Mouse (Mus musculus): Measurements from ENCODE around the gene Dvl3.
A peak's percentile ranks its signal among the peaks of the same experiment; 100 is the strongest.
"Not testable (repeated sequence)": the region's sequence is repeated elsewhere in the genome, so short reads cannot be mapped to it uniquely, and the experiment has no call there.

The Dvl3 gene

GRCm38 (mm10) chr16:20516726-20517201 is at the start of gene Dvl3:
Gene Dvl3, plus strand, starts transcription at chr16:20516982.
- peak; percentile 86 for DNase-seq (ENCODE audit: low read depth, low spot score)

- DNase-seq (ENCODE audit: low read depth, low spot score), result no peak
Observed at GRCm38 (mm10) chr16:20470981-20471380, 45.8 kb upstream of the Dvl3 start.

- no peak for DNase-seq (ENCODE audit: low read depth, low spot score)
Observed at GRCm38 (mm10) chr16:20471686-20472085, 45.1 kb upstream of the Dvl3 start.

GRCm38 (mm10) chr16:20473748-20474147 is 43.0 kb upstream of the Dvl3 start:
- DNase-seq (ENCODE audit: low read depth, low spot score), result no peak

GRCm38 (mm10) chr16:20474211-20474610 is 42.6 kb upstream of the Dvl3 start:
- no peak for DNase-seq (ENCODE audit: low read depth, low spot score)

GRCm38 (mm10) chr16:20474786-20475185 is 42.0 kb upstream of the Dvl3 start:
- no peak for DNase-seq (ENCODE audit: low read depth, low spot score)

GRCm38 (mm10) chr16:20475335-20475734 is 41.4 kb upstream of the Dvl3 start:
- no peak for DNase-seq (ENCODE audit: low read depth, low spot score)

GRCm38 (mm10) chr16:20476857-20477256 is 39.9 kb upstream of the Dvl3 start:
- DNase-seq (ENCODE audit: low read depth, low spot score), result peak; percentile 59

GRCm38 (mm10) chr16:20477270-20477669 is 39.5 kb upstream of the Dvl3 start:
- DNase-seq (ENCODE audit: low read depth, low spot score), result no peak

- peak; percentile 78 for DNase-seq (ENCODE audit: low read depth, low spot score)
Observed at GRCm38 (mm10) chr16:20478504-20478903, 38.3 kb upstream of the Dvl3 start.

GRCm38 (mm10) chr16:20479026-20479760 is 37.6 kb upstream of the Dvl3 start:
- not testable (repeated sequence) for DNase-seq (ENCODE audit: low read depth, low spot score)

GRCm38 (mm10) chr16:20480115-20480514 is 36.7 kb upstream of the Dvl3 start:
- DNase-seq (ENCODE audit: low read depth, low spot score), result peak; percentile 40

GRCm38 (mm10) chr16:20481746-20482145 is 35.0 kb upstream of the Dvl3 start:
- DNase-seq (ENCODE audit: low read depth, low spot score), result peak; percentile 64

GRCm38 (mm10) chr16:20483716-20484115 is 33.1 kb upstream of the Dvl3 start:
- not testable (repeated sequence) for DNase-seq (ENCODE audit: low read depth, low spot score)

GRCm38 (mm10) chr16:20485061-20485460 is 31.7 kb upstream of the Dvl3 start:
- DNase-seq (ENCODE audit: low read depth, low spot score), result no peak

GRCm38 (mm10) chr16:20486048-20486447 is 30.7 kb upstream of the Dvl3 start:
- no peak for DNase-seq (ENCODE audit: low read depth, low spot score)

GRCm38 (mm10) chr16:20488151-20488550 is 28.6 kb upstream of the Dvl3 start:
- DNase-seq (ENCODE audit: low read depth, low spot score), result peak; percentile 68

GRCm38 (mm10) chr16:20488751-20489150 is 28.0 kb upstream of the Dvl3 start:
- peak; percentile 35 for DNase-seq (ENCODE audit: low read depth, low spot score)

GRCm38 (mm10) chr16:20489233-20489632 is 27.5 kb upstream of the Dvl3 start:
- DNase-seq (ENCODE audit: low read depth, low spot score), result no peak

GRCm38 (mm10) chr16:20490581-20490980 is 26.2 kb upstream of the Dvl3 start:
- peak; percentile 93 for DNase-seq (ENCODE audit: low read depth, low spot score)

GRCm38 (mm10) chr16:20491301-20491700 is 25.5 kb upstream of the Dvl3 start:
- DNase-seq (ENCODE audit: low read depth, low spot score), result no peak

GRCm38 (mm10) chr16:20493452-20493851 is 23.3 kb upstream of the Dvl3 start:
- DNase-seq (ENCODE audit: low read depth, low spot score), result no peak
